Mouse (Mus musculus): ENCODE results near the gene Zfp36l2. TPM values are rescaled to one million over a fixed set of nuclear protein-coding genes. Genes with fewer than 3 reads are reported as not detected.

The Zfp36l2 gene
- polyA plus RNA-seq, 2 experiments = 30.9 to 80.1 TPM

GRCm38 (mm10) chr17:84135243-84135642 lies 52.5 kb downstream of the Zfp36l2 start:
- DNase-seq (ENCODE audit: low spot score) = no peak
- 79% methylated on average over 7 of the region's 7 CpGs for WGBS
- Histone ChIP-seq H3K4me3 (replicated peaks; ENCODE audit: low read length) (no peak overlapping the region), H3K9ac (ENCODE audit: low read depth, low read length, severe bottlenecking) (no peak overlapping the region), H3K27me3 (ENCODE audit: control insufficient read depth, insufficient read depth, low read length) (no peaks in the 10 kb centered on the region), H3K4me1 (ENCODE audit: control insufficient read depth, insufficient read depth, low read length) (peaks cover 13% of the 10 kb centered on the region; the same call in 1 of the 2 replicates), H3K36me3 (ENCODE audit: control insufficient read depth, insufficient read depth, low read length) (no peaks in the 10 kb centered on the region), H3K9me3 (ENCODE audit: control insufficient read depth, low read length) (no peaks in the 10 kb centered on the region), H3K4me2 (replicated peaks; ENCODE audit: low read depth, low read length, severe bottlenecking) (no peak overlapping the region), H3K27ac (replicated peaks; ENCODE audit: low read depth, low read length) (no peak overlapping the region)
- no peak for TF ChIP-seq POLR2A (IDR thresholded peaks at IDR 0.05; ENCODE audit: borderline replicate concordance, extremely low read depth, insufficient read depth, insufficient read length)
- no peak for ATAC-seq (ENCODE audit: low FRiP score, low read depth)

Data from limb, embryonic 14.5 days (tissue).